Mouse (Mus musculus): ENCODE measurements around the gene Ltb.

Gene Ltb

GRCm38 (mm10) chr17:35193881-35194843 is at the start of gene Ltb:
TSS of gene Ltb (plus strand) at chr17:35194439.
- DNase-seq (ENCODE audit: low read depth in 2 of 2, low spot score in 2 of 2): peak; percentile 56 to 71

- DNase-seq (ENCODE audit: low read depth in 2 of 2, low spot score in 2 of 2): no peak
Observed at GRCm38 (mm10) chr17:35146139-35146538, 48.1 kb upstream of the Ltb start.

- DNase-seq (ENCODE audit: low read depth in 2 of 2, low spot score in 2 of 2): no peak
Observed at GRCm38 (mm10) chr17:35147348-35147747, 46.9 kb upstream of the Ltb start.

- no peak for DNase-seq (ENCODE audit: low read depth in 2 of 2, low spot score in 2 of 2)
Observed at GRCm38 (mm10) chr17:35147922-35148639, 46.2 kb upstream of the Ltb start.

- DNase-seq (ENCODE audit: low read depth in 2 of 2, low spot score in 2 of 2): no peak
Observed at GRCm38 (mm10) chr17:35152121-35152520, 42.1 kb upstream of the Ltb start.

GRCm38 (mm10) chr17:35153077-35153476 is 41.2 kb upstream of the Ltb start:
- DNase-seq (ENCODE audit: low read depth in 2 of 2, low spot score in 2 of 2): no peak

- no peak for DNase-seq (ENCODE audit: low read depth in 2 of 2, low spot score in 2 of 2)
Observed at GRCm38 (mm10) chr17:35153931-35154330, 40.3 kb upstream of the Ltb start.

GRCm38 (mm10) chr17:35154616-35155015 is 39.6 kb upstream of the Ltb start:
- no peak for DNase-seq (ENCODE audit: low read depth in 2 of 2, low spot score in 2 of 2)

GRCm38 (mm10) chr17:35155451-35155850 is 38.8 kb upstream of the Ltb start:
- DNase-seq (ENCODE audit: low read depth in 2 of 2, low spot score in 2 of 2): no peak

- DNase-seq (ENCODE audit: low read depth in 2 of 2, low spot score in 2 of 2): no peak
Observed at GRCm38 (mm10) chr17:35156461-35157200, 37.6 kb upstream of the Ltb start.

GRCm38 (mm10) chr17:35157254-35157653 is 37.0 kb upstream of the Ltb start:
- DNase-seq (ENCODE audit: low read depth in 2 of 2, low spot score in 2 of 2): no peak

GRCm38 (mm10) chr17:35157661-35158175 is 36.5 kb upstream of the Ltb start:
- no peak for DNase-seq (ENCODE audit: low read depth in 2 of 2, low spot score in 2 of 2)

- DNase-seq (ENCODE audit: low read depth in 2 of 2, low spot score in 2 of 2): no peak
Observed at GRCm38 (mm10) chr17:35158850-35159593, 35.2 kb upstream of the Ltb start.

- DNase-seq (ENCODE audit: low read depth in 2 of 2, low spot score in 2 of 2): no peak
Observed at GRCm38 (mm10) chr17:35159638-35160037, 34.6 kb upstream of the Ltb start.

- no peak for DNase-seq (ENCODE audit: low read depth in 2 of 2, low spot score in 2 of 2)
Observed at GRCm38 (mm10) chr17:35161421-35161820, 32.8 kb upstream of the Ltb start.

GRCm38 (mm10) chr17:35162121-35162520 is 32.1 kb upstream of the Ltb start:
- no peak for DNase-seq (ENCODE audit: low read depth in 2 of 2, low spot score in 2 of 2)

GRCm38 (mm10) chr17:35162730-35163129 is 31.5 kb upstream of the Ltb start:
- DNase-seq (ENCODE audit: low read depth in 2 of 2, low spot score in 2 of 2): no peak

- DNase-seq (ENCODE audit: low read depth in 2 of 2, low spot score in 2 of 2): no peak
Observed at GRCm38 (mm10) chr17:35163326-35164081, 30.7 kb upstream of the Ltb start.

GRCm38 (mm10) chr17:35164218-35164567 is 30.0 kb upstream of the Ltb start:
- no peak for DNase-seq (ENCODE audit: low read depth in 2 of 2, low spot score in 2 of 2)

Measured in CD8-positive naive resting alpha-beta T cell, adult 2 months (primary cell).